ENCODE assay signal across 9 mouse cellular contexts in the genomic region with DNA sequence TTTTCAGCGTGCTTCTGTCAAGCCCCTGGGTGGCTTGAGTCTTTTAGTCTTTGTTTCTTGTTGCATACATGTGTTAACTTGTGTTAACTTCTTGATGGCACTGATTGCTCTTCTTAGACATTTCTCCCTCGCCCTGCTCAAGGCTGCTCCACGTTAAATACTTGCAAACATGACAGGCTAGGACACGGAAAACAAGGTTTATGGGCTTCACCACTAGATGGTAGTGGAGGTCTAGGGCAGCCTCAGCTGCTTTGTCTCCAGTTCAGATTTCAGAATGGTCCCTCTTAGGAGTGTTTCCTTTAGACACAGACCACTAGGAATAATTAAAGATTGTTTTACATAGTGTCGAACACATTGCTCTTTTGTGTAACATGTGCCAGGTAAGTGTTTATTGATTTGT. TPM values are rescaled to one million over a fixed set of nuclear protein-coding genes. Genes with fewer than 3 reads are reported as not detected.
DNase-seq lines count a peak whose midpoint lies in the region; ATAC-seq and TF ChIP-seq lines count a peak whose summit lies in the region.
"Had no signal": no experiment of that assay in that cellular context is flagged by ENCODE, and none has a peak within 500 bp of the region (broad histone marks: within the 10 kb centered on the region; RNA-seq: fewer than 3 reads in every experiment).

No protein-coding gene starts in this region.

- no peak overlapping the region for H3K9ac ChIP-seq in forebrain, embryonic 13.5 days
- H3K9ac ChIP-seq in ES-E14 (ENCODE audit: insufficient read depth, low read depth, low read length, poor library complexity, severe bottlenecking): no peak overlapping the region

- ATAC-seq in forebrain, embryonic 13.5 days: peak; percentile 84

- no peaks in the 10 kb centered on the region for H3K27me3 ChIP-seq in forebrain, embryonic 13.5 days
- no peaks in the 10 kb centered on the region for H3K27me3 ChIP-seq in forebrain, embryonic 10.5 days (ENCODE audit: poor library complexity, severe bottlenecking)
- no peaks in the 10 kb centered on the region for H3K27me3 ChIP-seq in midbrain, embryonic 10.5 days (ENCODE audit: low read depth, poor library complexity, severe bottlenecking)
- no peaks in the 10 kb centered on the region for H3K27me3 ChIP-seq in splenic B cell, adult 2 months (ENCODE audit: control insufficient read depth, insufficient read depth, low read length, poor library complexity, severe bottlenecking)

- H3K36me3 ChIP-seq in forebrain, embryonic 13.5 days (ENCODE audit: poor library complexity, severe bottlenecking): no peaks in the 10 kb centered on the region
- H3K36me3 ChIP-seq in forebrain, embryonic 10.5 days (replicated peaks): no peaks in the 10 kb centered on the region
- H3K36me3 ChIP-seq in ES-E14 (ENCODE audit: control insufficient read depth, insufficient read depth, low read length, poor library complexity, severe bottlenecking): no peaks in the 10 kb centered on the region
- no peaks in the 10 kb centered on the region for H3K36me3 ChIP-seq in midbrain, embryonic 10.5 days
- H3K36me3 ChIP-seq in splenic B cell, adult 2 months (ENCODE audit: control insufficient read depth, insufficient read depth, low read length, poor library complexity, severe bottlenecking): no peaks in the 10 kb centered on the region

- intact Hi-C loops in heart, postnatal 14 days (cut with DNase I): no loop called here

- DNase-seq in forebrain, embryonic 10.5 days (ENCODE audit: extremely low spot score, low spot score): no peak
- no peak for DNase-seq in ES-E14 (ENCODE audit: low read depth, low spot score)
- peak; percentile 68 to 80 for DNase-seq in cerebellum, postnatal 25 days
- peak; percentile 43 to 67 for DNase-seq in heart, postnatal 14 days
- peak; percentile 26 for DNase-seq in layer of hippocampus, adult 9-11 months
- peak; percentile 24 for DNase-seq in midbrain, embryonic 10.5 days (ENCODE audit: low spot score)
- peak; percentile 79 for DNase-seq in splenic B cell, adult 2 months (ENCODE audit: low read depth, low spot score)

- no peak overlapping the region for H3K4me2 ChIP-seq in forebrain, embryonic 13.5 days

- no peak overlapping the region for H3K4me3 ChIP-seq in forebrain, embryonic 13.5 days
- no peak overlapping the region for H3K4me3 ChIP-seq in forebrain, embryonic 10.5 days
- H3K4me3 ChIP-seq in ES-E14 (ENCODE audit: insufficient read depth in 1 of 2, low read depth in 1 of 2, low read length in 2 of 2, poor library complexity in 1 of 2, severe bottlenecking in 1 of 2): no peak overlapping the region
- no peak overlapping the region for H3K4me3 ChIP-seq in midbrain, embryonic 10.5 days

- 39% methylated on average over 5 of the region's 5 CpGs for WGBS in forebrain, embryonic 13.5 days
- WGBS in forebrain, embryonic 10.5 days: 45% methylated on average over 5 of the region's 5 CpGs
- 53% methylated on average over 5 of the region's 5 CpGs for WGBS in midbrain, embryonic 10.5 days

- no peak overlapping the region for H3K27ac ChIP-seq in forebrain, embryonic 13.5 days
- H3K27ac ChIP-seq in forebrain, embryonic 10.5 days: no peak overlapping the region
- no peak overlapping the region for H3K27ac ChIP-seq in ES-E14 (ENCODE audit: insufficient read depth, low read depth, low read length, poor library complexity, severe bottlenecking)
- no peak overlapping the region for H3K27ac ChIP-seq in midbrain, embryonic 10.5 days (replicated peaks)

- H3K9me3 ChIP-seq in forebrain, embryonic 13.5 days (replicated peaks): no peaks in the 10 kb centered on the region
- H3K9me3 ChIP-seq in forebrain, embryonic 10.5 days: no peaks in the 10 kb centered on the region
- H3K9me3 ChIP-seq in ES-E14 (ENCODE audit: control insufficient read depth, insufficient read depth, low read depth, low read length): no peaks in the 10 kb centered on the region
- H3K9me3 ChIP-seq in midbrain, embryonic 10.5 days (replicated peaks): no peaks in the 10 kb centered on the region

- no peaks in the 10 kb centered on the region for H3K4me1 ChIP-seq in forebrain, embryonic 13.5 days
- H3K4me1 ChIP-seq in forebrain, embryonic 10.5 days: peaks cover 6% of the 10 kb centered on the region
- H3K4me1 ChIP-seq in ES-E14 (ENCODE audit: control insufficient read depth in 2 of 2, insufficient read depth in 2 of 2, low read length in 2 of 2, poor library complexity in 1 of 2): no peaks in the 10 kb centered on the region; a peak in 1 of 4 replicates
- 0 out of 2 replicates have a peak, but pooled peaks cover under 1% of the 10 kb centered on the region for H3K4me1 ChIP-seq in midbrain, embryonic 10.5 days

- in situ Hi-C loops in ES-E14 (cut with MboI; ENCODE audit: low sequenced_read_pairs in 2 of 2, unreplicated experiment in 2 of 2): no loop called here

TF ChIP-seq in ES-E14, 5 proteins besides CTCF, POLR2A, EP300 and RAD21:
- TF ChIP-seq ZNF384 (IDR thresholded peaks at IDR 0.05; ENCODE audit: low read depth, low read length) (no peak), HCFC1 (IDR thresholded peaks at IDR 0.05; ENCODE audit: borderline replicate concordance, insufficient read depth, low read length) (no peak), MAFK (IDR thresholded peaks at IDR 0.05; ENCODE audit: insufficient read depth, low read depth, low read length) (no peak), CHD2 (IDR thresholded peaks at IDR 0.05; ENCODE audit: low read depth, low read length) (no peak), ZC3H11A (IDR thresholded peaks at IDR 0.05; ENCODE audit: borderline replicate concordance, low read depth, low read length) (peak; percentile 49; the same call in 1 of the 2 replicates)

RNA-seq across cellular contexts. Expression of a gene that starts 19.7 kb away (rescaled TPM):
- polyA plus RNA-seq in forebrain, embryonic 13.5 days (2015; fragmentation: Nextera tagmentation; extraction: Ambion mirVana): 0.15 TPM in 1 of 2 replicates, not detected in the other
- polyA plus RNA-seq in forebrain, embryonic 10.5 days (2016; fragmentation: Nextera tagmentation; extraction: Ambion mirVana): 0.17 and 0.20 TPM in 2 replicates
- 0.16 and 0.18 TPM in 2 replicates for total RNA-seq in ES-E14 (2012; rRNA removed)
- not detected for total RNA-seq in heart, postnatal 14 days (2021)
- 0.12 and 0.16 TPM in 2 replicates for polyA plus RNA-seq in midbrain, embryonic 10.5 days (2016; fragmentation: Nextera tagmentation; extraction: Ambion mirVana)
- polyA plus RNA-seq: large intestine, adult 2 months had no signal

RNA-seq across cellular contexts. Expression of a gene that starts 21.8 kb away (rescaled TPM):
- polyA plus RNA-seq in forebrain, embryonic 13.5 days (2015; fragmentation: Nextera tagmentation; extraction: Ambion mirVana): 2.9 and 3.2 TPM in 2 replicates
- polyA plus RNA-seq in forebrain, embryonic 10.5 days (2016; fragmentation: Nextera tagmentation; extraction: Ambion mirVana): 1.9 and 2.4 TPM in 2 replicates
- 0.16 and 0.18 TPM in 2 replicates for total RNA-seq in ES-E14 (2012; rRNA removed)
- total RNA-seq in heart, postnatal 14 days (2021): 1 to 10 TPM; 6.1 to 7.2 TPM
- 1.7 and 1.8 TPM in 2 replicates for polyA plus RNA-seq in midbrain, embryonic 10.5 days (2016; fragmentation: Nextera tagmentation; extraction: Ambion mirVana)

RNA-seq across cellular contexts. Expression of a gene that starts 35.4 kb away (rescaled TPM):
- polyA plus RNA-seq in forebrain, embryonic 13.5 days (2015; fragmentation: Nextera tagmentation; extraction: Ambion mirVana): 0.94 and 1.2 TPM in 2 replicates
- polyA plus RNA-seq in forebrain, embryonic 10.5 days (2016; fragmentation: Nextera tagmentation; extraction: Ambion mirVana): 0.52 and 0.67 TPM in 2 replicates
- 0.11 TPM in 1 of 2 replicates, not detected in the other for total RNA-seq in ES-E14 (2012; rRNA removed)
- under 1 TPM; 0.37 to 0.74 TPM for total RNA-seq in heart, postnatal 14 days (2021)
- polyA plus RNA-seq in midbrain, embryonic 10.5 days (2016; fragmentation: Nextera tagmentation; extraction: Ambion mirVana): 0.51 and 0.62 TPM in 2 replicates

Comparison
In these comparisons a context has a peak if more than half of its experiments do, and no peak if none do; other contexts are left out.
1. DNase-seq: peak in cerebellum, postnatal 25 days (2 of 2), heart, postnatal 14 days (2 of 2), layer of hippocampus, adult 9-11 months (single experiment), midbrain, embryonic 10.5 days (single experiment) and splenic B cell, adult 2 months (single experiment); none in forebrain, embryonic 10.5 days (single experiment) and ES-E14 (single experiment).